Mouse (Mus musculus) liver, adult 2 months (tissue): ENCODE results near the gene Snai1.

Experiments used
- CTCF ChIP-seq: fragments of 200-500 bp; IDR thresholded peaks from 2 replicates; pipeline ENCODE4 v1.5.1; 2011; ENCODE audit warnings: low read depth, low read length, control low read depth
- POLR2A ChIP-seq: fragments of 200-500 bp; IDR thresholded peaks from 2 replicates; pipeline ENCODE4 v1.6.1; 2011; ENCODE audit warnings: low read length, control low read depth; ENCODE audit not compliant: insufficient read depth; ENCODE audit errors: extremely low read depth

DNA sequence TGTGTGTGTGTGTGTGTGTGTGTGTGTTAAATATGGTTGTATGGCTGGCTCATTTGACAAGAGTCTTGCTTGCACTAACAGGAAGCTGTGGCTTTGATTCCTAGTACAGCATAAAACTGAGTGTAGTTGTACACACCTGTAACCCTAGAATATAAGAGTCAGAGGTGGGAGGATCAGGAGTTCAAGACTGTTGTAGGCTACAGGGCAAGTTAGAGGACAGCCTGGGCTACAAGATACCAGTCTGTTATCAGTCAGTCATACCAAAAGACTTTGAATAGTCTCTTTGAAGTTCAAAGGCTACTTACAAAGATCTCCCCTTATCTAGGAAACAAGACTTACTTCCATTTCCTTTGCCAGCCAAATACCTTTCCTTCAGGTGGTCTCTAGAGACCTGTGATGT, 4.1 kb upstream of the Snai1 start:
- TF ChIP-seq CTCF (no peak), POLR2A (no peak)
